Mouse (Mus musculus): ENCODE measurements around the gene Ifit1bl1.

- TF ChIP-seq CTCF (IDR thresholded peaks at IDR 0.05; ENCODE audit: low read depth) (no peak), EP300 (IDR thresholded peaks at IDR 0.05; ENCODE audit: low read depth) (no peak)
These were observed 31.8 kb downstream of the Ifit1bl1 start for GRCm38 (mm10) chr19:34569896-34570476.
